Mouse (Mus musculus): ENCODE data around the gene Lrrc8a. TPM values are rescaled to one million over a fixed set of nuclear protein-coding genes. Genes with fewer than 3 reads are reported as not detected.

The Lrrc8a gene
- polyA plus RNA-seq (2012; rRNA removed): 56.5 and 66.7 TPM in 2 replicates

- Histone ChIP-seq H3K4me1 (ENCODE audit: control insufficient read depth, insufficient read depth, low read length) (peaks cover 24% of the 10 kb centered on the region), H3K4me3 (replicated peaks; ENCODE audit: extremely low read depth, low read depth, low read length) (peak within 1 kb of the TSS; percentile 94)
- TF ChIP-seq POLR2A (IDR thresholded peaks at IDR 0.05; ENCODE audit: borderline replicate concordance, extremely low read depth, low read depth, low read length) (peak; percentile 81), CTCF (IDR thresholded peaks at IDR 0.05; ENCODE audit: insufficient read depth, low read length) (no peak)
- DNase-seq: peak; percentile 100
- WGBS: under 1% methylated on average over 60 of the region's 67 CpGs
Observed at GRCm38 (mm10) chr2:30237199-30237880, at the start of gene Lrrc8a. Gene Lrrc8a, plus strand, starts transcription at chr2:30237715.

GRCm38 (mm10) chr2:30191790-30192580 is 45.5 kb upstream of the Lrrc8a start:
- TF ChIP-seq POLR2A (IDR thresholded peaks at IDR 0.05; ENCODE audit: borderline replicate concordance, extremely low read depth, low read depth, low read length) (no peak), CTCF (IDR thresholded peaks at IDR 0.05; ENCODE audit: insufficient read depth, low read length) (no peak)
- DNase-seq: no peak
- H3K4me3 ChIP-seq (replicated peaks; ENCODE audit: extremely low read depth, low read depth, low read length): no peak overlapping the region
- WGBS: 84% methylated on average over 12 of the region's 12 CpGs
- H3K4me1 ChIP-seq (ENCODE audit: control insufficient read depth, insufficient read depth, low read length): no peaks in the 10 kb centered on the region

- WGBS: 72% methylated on average over 3 of the region's 3 CpGs
- no peak for DNase-seq
- no peak overlapping the region for H3K4me3 ChIP-seq (replicated peaks; ENCODE audit: extremely low read depth, low read depth, low read length)
- H3K4me1 ChIP-seq (ENCODE audit: control insufficient read depth, insufficient read depth, low read length): no peaks in the 10 kb centered on the region
- TF ChIP-seq CTCF (IDR thresholded peaks at IDR 0.05; ENCODE audit: insufficient read depth, low read length) (no peak), POLR2A (IDR thresholded peaks at IDR 0.05; ENCODE audit: borderline replicate concordance, extremely low read depth, low read depth, low read length) (no peak)
Observed at GRCm38 (mm10) chr2:30194656-30195055, 42.9 kb upstream of the Lrrc8a start.

- WGBS: 60% methylated on average over 4 of the region's 4 CpGs
- no peak for DNase-seq
- no peak overlapping the region for H3K4me3 ChIP-seq (replicated peaks; ENCODE audit: extremely low read depth, low read depth, low read length)
- H3K4me1 ChIP-seq (ENCODE audit: control insufficient read depth, insufficient read depth, low read length): no peaks in the 10 kb centered on the region
- TF ChIP-seq CTCF (IDR thresholded peaks at IDR 0.05; ENCODE audit: insufficient read depth, low read length): no peak
- TF ChIP-seq POLR2A (IDR thresholded peaks at IDR 0.05; ENCODE audit: borderline replicate concordance, extremely low read depth, low read depth, low read length): no peak
Observed at GRCm38 (mm10) chr2:30198021-30198420, 39.5 kb upstream of the Lrrc8a start.

GRCm38 (mm10) chr2:30199984-30200383 is 37.5 kb upstream of the Lrrc8a start:
- Histone ChIP-seq H3K4me1 (ENCODE audit: control insufficient read depth, insufficient read depth, low read length) (peaks cover 2% of the 10 kb centered on the region; the same call in 1 of the 2 replicates), H3K4me3 (replicated peaks; ENCODE audit: extremely low read depth, low read depth, low read length) (no peak overlapping the region)
- WGBS: 46% methylated on average over 1 of the region's 1 CpGs
- TF ChIP-seq CTCF (IDR thresholded peaks at IDR 0.05; ENCODE audit: insufficient read depth, low read length): no peak
- TF ChIP-seq POLR2A (IDR thresholded peaks at IDR 0.05; ENCODE audit: borderline replicate concordance, extremely low read depth, low read depth, low read length): no peak
- DNase-seq: no peak

GRCm38 (mm10) chr2:30200388-30200925 is 37.1 kb upstream of the Lrrc8a start:
- 50% methylated on average over 5 of the region's 5 CpGs for WGBS
- no peak for TF ChIP-seq CTCF (IDR thresholded peaks at IDR 0.05; ENCODE audit: insufficient read depth, low read length)
- no peak for TF ChIP-seq POLR2A (IDR thresholded peaks at IDR 0.05; ENCODE audit: borderline replicate concordance, extremely low read depth, low read depth, low read length)
- H3K4me1 ChIP-seq (ENCODE audit: control insufficient read depth, insufficient read depth, low read length): peaks cover 2% of the 10 kb centered on the region; the same call in 1 of the 2 replicates
- DNase-seq: no peak
- no peak overlapping the region for H3K4me3 ChIP-seq (replicated peaks; ENCODE audit: extremely low read depth, low read depth, low read length)

- WGBS: 75% methylated on average over 7 of the region's 7 CpGs
- TF ChIP-seq CTCF (IDR thresholded peaks at IDR 0.05; ENCODE audit: insufficient read depth, low read length): peak; percentile 44; the same call in 1 of the 2 replicates
- TF ChIP-seq POLR2A (IDR thresholded peaks at IDR 0.05; ENCODE audit: borderline replicate concordance, extremely low read depth, low read depth, low read length): no peak
- Histone ChIP-seq H3K4me3 (replicated peaks; ENCODE audit: extremely low read depth, low read depth, low read length) (no peak overlapping the region), H3K4me1 (ENCODE audit: control insufficient read depth, insufficient read depth, low read length) (peaks cover 6% of the 10 kb centered on the region; the same call in 1 of the 2 replicates)
- no peak for DNase-seq
Observed at GRCm38 (mm10) chr2:30203439-30203838, 34.1 kb upstream of the Lrrc8a start.

- TF ChIP-seq POLR2A (IDR thresholded peaks at IDR 0.05; ENCODE audit: borderline replicate concordance, extremely low read depth, low read depth, low read length): no peak
- TF ChIP-seq CTCF (IDR thresholded peaks at IDR 0.05; ENCODE audit: insufficient read depth, low read length): no peak
- no peak for DNase-seq
- H3K4me3 ChIP-seq (replicated peaks; ENCODE audit: extremely low read depth, low read depth, low read length): peak overlapping the region; percentile 65
- peaks cover 6% of the 10 kb centered on the region; the same call in 1 of the 2 replicates for H3K4me1 ChIP-seq (ENCODE audit: control insufficient read depth, insufficient read depth, low read length)
- WGBS: 1% methylated on average over 13 of the region's 13 CpGs
Observed at GRCm38 (mm10) chr2:30205255-30205628, 32.3 kb upstream of the Lrrc8a start.

- peak; percentile 95 for DNase-seq
- WGBS: under 1% methylated on average over 44 of the region's 44 CpGs
- Histone ChIP-seq H3K4me1 (ENCODE audit: control insufficient read depth, insufficient read depth, low read length) (peaks cover 6% of the 10 kb centered on the region; the same call in 1 of the 2 replicates), H3K4me3 (replicated peaks; ENCODE audit: extremely low read depth, low read depth, low read length) (peak within 1 kb of the TSS; percentile 65)
- TF ChIP-seq POLR2A (IDR thresholded peaks at IDR 0.05; ENCODE audit: borderline replicate concordance, extremely low read depth, low read depth, low read length): peak; percentile 86
- TF ChIP-seq CTCF (IDR thresholded peaks at IDR 0.05; ENCODE audit: insufficient read depth, low read length): no peak
Observed at GRCm38 (mm10) chr2:30205629-30206357, 31.7 kb upstream of the Lrrc8a start, which contains the start of gene Kyat1. Gene Kyat1, minus strand, starts transcription at chr2:30205847.

All from lung, adult 2 months (tissue).